Mouse (Mus musculus) megakaryocyte, embryonic 14.5 days (primary cell): Measurements from ENCODE around the gene Gm49337. TPM values are rescaled to one million over a fixed set of nuclear protein-coding genes. Genes with fewer than 3 reads are reported as not detected.

Experiments used
- H3K27me3 ChIP-seq: replicated peaks from 2 replicates; pipeline ENCODE3; 2012; ENCODE audit warnings: inconsistent platforms
- H3K36me3 ChIP-seq: replicated peaks from 2 replicates; pipeline ENCODE3; 2012; ENCODE audit warnings: low read length, inconsistent platforms, mixed read lengths
- H3K4me1 ChIP-seq: 2 replicates; pipeline ENCODE4 v1.6.1; 2012; ENCODE audit warnings: inconsistent platforms
- H3K4me3 ChIP-seq: replicated peaks from 2 replicates; pipeline ENCODE3; 2012; ENCODE audit warnings: moderate library complexity, mild to moderate bottlenecking, inconsistent platforms
- H3K9me3 ChIP-seq: 2 replicates; pipeline ENCODE4 v1.6.1; 2012; ENCODE audit warnings: inconsistent platforms
- FLI1 ChIP-seq: IDR thresholded peaks from 2 replicates; pipeline ENCODE4 v1.6.1; 2012; ENCODE audit warnings: low read length, inconsistent platforms, mixed read lengths
- GATA1 ChIP-seq: IDR thresholded peaks from 3 replicates; pipeline ENCODE4 v1.6.1; 2012; ENCODE audit warnings: mixed read lengths, low read length, inconsistent platforms, borderline replicate concordance
- polyA plus RNA-seq: library from polyadenylated mRNA; stranded (reverse); fragments of >175 nt; gene quantifications from 2 replicates; pipeline ENCODE4 v1.2.3, GENCODE M21; 2012; ENCODE audit warnings: low replicate concordance; ENCODE audit not compliant: insufficient read depth

Gene Gm49337
- not detected in 2 replicates for polyA plus RNA-seq

DNA sequence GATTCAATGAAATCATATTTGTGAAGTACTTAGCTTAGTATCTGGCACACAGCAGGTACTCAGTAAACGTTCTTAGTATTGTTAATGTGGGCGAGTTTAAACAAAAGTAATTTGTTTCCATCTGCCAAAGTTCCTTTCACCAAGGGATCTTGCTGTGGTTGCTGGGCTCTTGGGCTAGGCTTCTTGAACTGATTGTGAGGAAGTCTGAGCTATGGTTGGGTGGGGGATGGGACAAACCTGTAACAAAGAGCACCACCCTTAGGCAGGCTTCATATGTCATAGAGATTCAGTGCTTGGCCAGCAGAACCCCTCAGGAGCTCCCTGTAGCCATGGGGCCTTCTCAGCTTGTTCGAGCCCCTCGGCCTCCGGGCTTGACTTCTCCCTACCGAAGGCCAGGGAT lies at the start of gene Gm49337, which contains the start of gene 1700042G07Rik:
TSS of gene Gm49337 (plus strand) at position 313 of the 400 bp plus-strand sequence.
TSS of gene 1700042G07Rik (plus strand) at position 301 of the 400 bp plus-strand sequence.
- Histone ChIP-seq H3K4me3 (no peak within 1 kb of the TSS), H3K27me3 (peaks cover 21% of the 10 kb centered on the region), H3K9me3 (no peaks in the 10 kb centered on the region), H3K36me3 (no peaks in the 10 kb centered on the region), H3K4me1 (peaks cover 57% of the 10 kb centered on the region)
- TF ChIP-seq FLI1 (no peak), GATA1 (no peak)

DNA sequence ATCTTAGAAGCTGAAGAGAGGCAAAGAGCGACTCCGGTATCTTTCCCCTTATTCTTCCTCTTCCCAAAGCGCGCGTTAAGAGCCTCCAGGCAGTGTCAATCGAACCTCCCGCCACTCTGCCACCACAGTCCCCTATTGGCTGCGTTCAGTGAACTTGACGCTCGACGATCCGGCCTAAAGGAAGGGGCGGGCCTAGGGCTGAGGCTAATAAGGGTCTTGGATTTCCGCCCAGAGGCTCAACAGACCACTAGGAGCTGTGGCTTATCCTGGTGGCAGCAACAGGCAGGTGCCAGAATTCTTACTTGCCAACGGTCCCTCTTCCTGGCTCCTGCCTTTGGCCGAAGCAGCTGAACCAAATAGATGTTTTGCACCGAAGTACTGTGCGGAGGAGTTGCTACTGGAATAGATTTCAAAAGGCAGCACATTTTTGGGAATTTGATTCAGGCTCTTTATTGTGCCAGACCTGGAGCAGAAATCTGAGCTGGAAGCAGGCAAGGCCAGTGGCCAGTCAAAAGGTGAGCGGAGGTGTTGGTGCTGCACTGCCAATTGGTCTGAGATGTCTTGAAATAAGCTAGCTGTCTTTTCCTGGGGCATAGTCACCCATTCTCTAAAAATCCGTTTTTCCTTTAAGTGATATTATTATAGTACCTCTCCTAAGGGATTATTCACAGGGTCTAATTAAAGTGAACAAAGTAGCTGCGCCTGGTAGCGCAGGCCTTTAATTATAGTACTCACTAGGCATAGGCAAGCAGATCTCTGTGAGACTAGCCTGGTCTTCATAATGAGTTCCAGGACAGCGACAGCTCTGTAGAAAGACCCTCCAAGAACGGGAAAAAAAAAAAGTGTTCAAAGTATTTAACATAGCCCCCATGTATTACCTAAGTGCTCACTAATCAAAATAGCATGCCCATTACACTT lies 49.3 kb upstream of the Gm49337 start, which contains the start of the genes Rad54l and Pomgnt1:
TSS of gene Rad54l (minus strand) at position 89 of the 918 bp plus-strand sequence.
TSS of gene Pomgnt1 (plus strand) at position 239 of the 918 bp plus-strand sequence.
- H3K4me1 ChIP-seq = peaks cover 36% of the 10 kb centered on the region
- H3K9me3 ChIP-seq = no peaks in the 10 kb centered on the region
- no peak for TF ChIP-seq FLI1
- no peak for TF ChIP-seq GATA1
- H3K27me3 ChIP-seq = no peaks in the 10 kb centered on the region
- peak within 1 kb of the TSS; percentile 94 for H3K4me3 ChIP-seq
- H3K36me3 ChIP-seq = peaks cover 24% of the 10 kb centered on the region

DNA sequence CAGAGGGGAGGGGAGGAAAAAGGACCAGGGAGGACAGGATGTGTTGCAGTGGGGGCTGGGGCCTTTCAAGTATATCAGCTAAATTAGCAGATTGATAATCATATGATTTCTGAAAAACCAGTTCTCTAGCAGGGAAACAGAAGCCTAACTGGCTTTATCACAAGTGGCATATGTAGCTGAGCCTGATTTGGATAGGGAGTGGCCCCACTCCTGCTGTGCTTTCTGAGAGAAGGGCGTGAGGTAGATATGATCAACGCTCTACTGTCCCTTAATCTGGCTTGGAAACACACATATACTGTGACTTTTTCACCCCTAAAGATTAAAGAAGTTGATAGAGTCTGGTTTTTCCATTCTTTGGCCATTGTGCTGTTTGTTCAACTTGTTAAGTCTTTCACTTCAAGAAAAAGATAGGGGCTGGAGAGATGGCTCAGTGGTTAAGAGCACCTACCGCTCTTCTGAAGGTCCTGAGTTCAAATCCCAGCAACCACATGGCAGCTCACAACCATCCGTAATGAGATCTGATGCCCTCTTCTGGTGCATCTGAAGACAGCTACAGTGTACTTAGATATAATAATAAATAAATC lies 47.3 kb upstream of the Gm49337 start:
- Histone ChIP-seq H3K9me3 (no peaks in the 10 kb centered on the region), H3K36me3 (peaks cover 17% of the 10 kb centered on the region), H3K27me3 (no peaks in the 10 kb centered on the region), H3K4me3 (no peak overlapping the region), H3K4me1 (peaks cover 36% of the 10 kb centered on the region)
- TF ChIP-seq FLI1 = no peak
- no peak for TF ChIP-seq GATA1

DNA sequence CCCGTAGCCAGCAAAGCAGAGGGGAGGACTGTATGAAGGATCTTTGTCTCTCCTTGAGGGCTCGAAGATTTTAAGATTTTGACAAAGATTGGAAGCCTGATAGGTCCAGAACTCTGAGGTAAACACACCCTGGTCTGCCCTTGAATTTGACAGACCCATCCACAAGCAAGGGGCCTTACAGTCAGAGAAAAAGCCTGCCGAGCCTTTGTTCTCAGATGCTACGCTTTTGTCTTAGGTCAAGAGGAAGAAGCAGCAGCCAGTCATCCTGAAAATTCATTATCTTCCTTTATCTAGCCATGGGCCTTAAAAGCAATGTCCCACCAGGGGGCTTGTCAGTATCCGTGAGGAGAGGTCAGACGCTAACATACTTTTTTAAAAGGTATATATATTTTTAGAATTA lies 45.2 kb upstream of the Gm49337 start:
- Histone ChIP-seq H3K4me3 (no peak overlapping the region), H3K9me3 (no peaks in the 10 kb centered on the region), H3K36me3 (peaks cover 16% of the 10 kb centered on the region), H3K4me1 (peaks cover 22% of the 10 kb centered on the region), H3K27me3 (no peaks in the 10 kb centered on the region)
- TF ChIP-seq FLI1 = no peak
- TF ChIP-seq GATA1 = no peak

DNA sequence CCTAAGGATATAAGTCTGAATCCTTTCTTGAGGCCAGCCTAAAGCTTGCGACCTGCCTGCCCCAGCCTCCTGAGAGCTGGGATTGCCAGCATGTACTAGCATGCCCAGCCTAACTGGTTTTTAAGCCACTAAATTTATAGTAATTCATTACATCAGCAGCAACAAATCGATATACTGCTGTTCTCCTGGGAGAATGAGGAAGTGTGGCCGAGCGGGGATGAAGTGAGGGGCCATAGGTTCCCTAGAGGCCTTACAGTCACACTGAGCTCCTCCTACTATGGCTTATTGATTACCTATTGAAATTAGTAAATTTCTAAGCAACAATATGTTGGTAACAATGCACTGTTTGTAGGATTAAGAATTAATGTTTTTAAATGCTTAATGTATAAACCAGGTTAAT lies 40.1 kb upstream of the Gm49337 start:
- H3K4me1 ChIP-seq = peaks cover 15% of the 10 kb centered on the region
- no peaks in the 10 kb centered on the region for H3K9me3 ChIP-seq
- no peak for TF ChIP-seq GATA1
- no peak for TF ChIP-seq FLI1
- H3K4me3 ChIP-seq = no peak overlapping the region
- H3K27me3 ChIP-seq = no peaks in the 10 kb centered on the region
- H3K36me3 ChIP-seq = peaks cover 12% of the 10 kb centered on the region

DNA sequence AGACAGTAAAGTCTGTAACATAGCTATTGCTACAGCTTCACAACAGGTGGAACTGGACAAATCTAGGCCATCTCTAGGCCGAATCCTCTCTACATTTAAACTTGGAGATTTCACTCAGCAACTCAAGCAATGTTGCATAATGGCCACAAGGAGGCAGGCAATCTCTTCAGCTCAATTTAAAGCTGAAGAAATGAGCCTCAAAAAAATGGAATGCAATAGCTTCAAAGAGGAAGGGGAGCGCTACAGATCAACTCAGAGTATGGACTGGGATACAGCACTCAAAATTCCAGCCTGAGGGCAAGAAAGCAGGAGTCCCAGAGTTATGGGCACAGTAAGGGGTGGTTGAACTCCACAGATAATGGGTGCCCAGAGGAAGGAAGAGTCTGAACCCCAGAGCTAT lies 38.2 kb upstream of the Gm49337 start:
- H3K36me3 ChIP-seq = peaks cover 12% of the 10 kb centered on the region
- peaks cover 15% of the 10 kb centered on the region for H3K4me1 ChIP-seq
- peaks cover 3% of the 10 kb centered on the region for H3K27me3 ChIP-seq
- H3K9me3 ChIP-seq = no peaks in the 10 kb centered on the region
- TF ChIP-seq GATA1 = no peak
- no peak overlapping the region for H3K4me3 ChIP-seq

DNA sequence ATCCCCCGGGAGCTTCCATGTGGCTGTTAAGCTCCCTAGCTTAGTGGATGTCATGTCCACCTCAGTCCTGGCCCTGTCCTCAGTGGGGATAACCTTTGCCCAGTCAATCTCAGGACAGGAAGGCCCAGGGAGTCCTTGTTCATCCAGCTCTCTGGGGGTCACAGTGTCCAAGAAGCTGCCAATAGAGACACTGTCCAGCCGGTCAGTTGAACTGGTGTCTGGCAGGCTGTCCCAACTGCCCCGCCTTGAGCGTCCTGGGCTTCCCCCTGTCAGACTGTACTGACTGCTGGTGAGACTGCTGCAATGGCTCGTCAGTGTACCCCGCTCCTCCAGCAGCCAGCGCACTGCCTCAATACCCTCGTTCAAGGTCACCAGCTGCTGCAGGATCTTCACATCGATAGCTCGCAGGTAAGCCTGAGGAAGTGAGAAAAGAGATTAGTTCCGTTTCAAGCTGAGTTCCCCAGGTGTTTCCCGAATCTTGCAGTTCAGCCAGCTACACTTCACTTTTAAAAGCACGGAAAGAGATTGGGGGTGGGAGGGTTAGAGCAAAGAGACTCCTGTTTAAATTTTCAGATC lies 35.7 kb upstream of the Gm49337 start:
- Histone ChIP-seq H3K27me3 (peaks cover 19% of the 10 kb centered on the region), H3K36me3 (no peaks in the 10 kb centered on the region), H3K9me3 (no peaks in the 10 kb centered on the region; the same call in 1 of the 2 replicates), H3K4me3 (no peak overlapping the region), H3K4me1 (peaks cover 15% of the 10 kb centered on the region)
- TF ChIP-seq GATA1 = no peak
- TF ChIP-seq FLI1 = no peak

DNA sequence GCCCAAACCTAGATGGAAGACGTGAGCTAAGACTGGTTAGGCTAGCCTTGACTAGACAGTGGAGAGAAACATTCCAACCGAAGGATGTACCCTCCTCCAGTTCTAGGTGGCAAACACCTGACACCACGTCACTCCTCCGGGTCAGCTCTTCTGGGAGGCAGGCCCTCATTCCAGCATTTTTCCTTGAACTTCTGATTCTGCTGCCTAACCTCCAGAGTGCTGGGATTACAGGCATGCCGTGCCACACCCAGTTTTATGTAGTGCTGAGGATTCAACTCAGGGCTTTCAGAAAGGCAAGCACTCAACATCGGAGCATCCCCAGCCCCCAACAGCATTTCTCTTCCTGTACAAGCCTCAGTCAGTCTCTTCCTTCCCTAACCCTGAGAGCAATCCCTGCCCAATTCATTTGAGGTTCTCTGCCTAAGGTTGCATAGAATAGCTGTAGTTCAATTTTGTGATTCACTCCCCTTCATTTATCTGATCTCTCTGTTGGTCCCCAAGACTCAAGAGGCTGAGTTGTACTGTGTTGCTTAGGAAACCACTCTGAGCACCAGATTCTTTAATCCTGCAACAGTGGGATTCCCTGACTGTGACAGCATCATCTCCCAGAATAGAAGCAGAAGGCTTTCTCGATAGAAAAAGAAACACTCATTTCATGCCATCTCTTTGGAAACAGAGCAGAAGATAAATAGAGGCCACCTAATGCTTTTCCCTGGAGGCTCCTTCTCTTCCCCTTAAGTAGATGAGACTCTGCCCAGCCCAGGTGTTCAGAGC lies 32.2 kb upstream of the Gm49337 start:
- H3K36me3 ChIP-seq = no peaks in the 10 kb centered on the region
- TF ChIP-seq FLI1 (no peak), GATA1 (no peak)
- H3K9me3 ChIP-seq = no peaks in the 10 kb centered on the region; the same call in 1 of the 2 replicates
- H3K4me3 ChIP-seq = no peak overlapping the region
- peaks cover 27% of the 10 kb centered on the region for H3K4me1 ChIP-seq
- peaks cover 40% of the 10 kb centered on the region for H3K27me3 ChIP-seq

DNA sequence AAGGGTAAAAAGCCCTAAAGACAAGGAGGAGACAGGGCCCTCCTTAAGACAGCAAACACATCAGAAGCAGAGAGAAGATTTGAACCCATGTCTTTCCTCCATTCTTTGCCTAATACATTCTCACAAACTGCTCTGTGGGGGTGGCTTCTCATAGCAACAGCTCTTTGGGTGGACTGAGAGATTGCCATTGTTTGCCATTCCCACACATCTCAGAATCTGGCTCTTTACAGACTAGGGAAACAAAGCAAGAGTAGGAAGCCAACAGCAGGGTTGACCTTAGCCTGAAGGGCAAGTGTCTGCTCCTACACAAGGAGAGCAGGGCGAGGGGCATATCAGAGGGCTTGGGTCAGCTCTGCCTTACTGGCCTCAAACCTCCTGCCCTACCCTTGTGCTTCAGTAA lies 31.4 kb upstream of the Gm49337 start:
- Histone ChIP-seq H3K4me3 (no peak overlapping the region), H3K27me3 (peaks cover 40% of the 10 kb centered on the region), H3K36me3 (no peaks in the 10 kb centered on the region), H3K4me1 (peaks cover 25% of the 10 kb centered on the region), H3K9me3 (no peaks in the 10 kb centered on the region; the same call in 1 of the 2 replicates)
- TF ChIP-seq GATA1 (no peak), FLI1 (no peak)
